Mouse (Mus musculus): ENCODE data around the gene Rnaseh2c.

DNA sequence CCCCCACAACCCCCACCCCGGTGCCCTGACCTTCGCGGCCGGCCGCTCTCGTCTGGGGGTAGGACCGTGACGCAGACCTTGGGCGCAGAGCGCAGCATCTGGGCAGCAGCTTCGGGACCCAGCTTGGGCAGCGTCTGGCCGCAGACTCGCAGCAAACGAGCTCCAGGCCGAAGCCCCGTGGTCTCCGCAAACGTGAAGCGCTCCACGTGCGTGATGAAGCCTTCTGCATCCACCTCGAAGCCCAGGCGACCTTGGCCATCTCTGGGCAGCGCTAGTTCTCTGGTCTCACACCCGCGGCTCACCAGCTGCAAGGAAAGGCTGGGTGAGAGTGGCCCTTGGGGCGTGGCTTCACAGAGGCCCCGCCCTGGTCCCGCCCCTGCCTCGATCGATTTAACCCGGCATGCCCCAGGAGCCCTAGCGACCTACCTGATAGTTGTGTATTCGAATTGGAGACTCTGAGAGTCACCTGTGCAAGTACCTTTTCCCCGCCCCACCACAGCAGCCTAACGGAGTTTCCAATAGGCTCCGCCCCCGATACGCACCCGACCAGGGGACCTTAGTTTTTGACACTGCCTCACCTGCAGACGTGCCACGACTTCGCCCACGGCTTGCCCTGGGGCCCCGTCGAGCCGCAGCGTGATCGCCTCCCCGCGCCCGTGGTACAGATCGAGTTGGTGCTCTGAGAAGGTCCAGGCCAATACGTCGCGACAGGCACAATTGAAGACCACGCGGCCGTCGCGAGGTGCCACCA is 52.5 kb downstream of the Rnaseh2c start:
- TF ChIP-seq CTCF (IDR thresholded peaks at IDR 0.05; ENCODE audit: low read depth, low read length) (no peak), POLR2A (IDR thresholded peaks at IDR 0.05; ENCODE audit: borderline replicate concordance, low read depth, low read length) (no peak)

Data from bone marrow macrophage, adult 2 months (primary cell).